Mouse (Mus musculus): ENCODE measurements at regions not wholly inside any gene's neighbourhood (a gene's known extent, or its start where the extent isn't known, plus 50 kb on each side); places are given as distances from the start of the nearest gene placed in this dataset.

- Histone ChIP-seq H3K36me3 (ENCODE audit: control insufficient read depth, insufficient read depth, low read length) (no peaks in the 10 kb centered on the region), H3K4me3 (ENCODE audit: control insufficient read depth in 1 of 2, insufficient read depth in 1 of 2, low read depth in 1 of 2, low read length in 2 of 2) (no peak overlapping the region), H3K4me2 (ENCODE audit: low read length) (no peak overlapping the region), H3K9ac (ENCODE audit: low read length) (no peak overlapping the region), H3K27ac (replicated peaks in 1 of 2; ENCODE audit: control insufficient read depth in 1 of 2, insufficient read depth in 1 of 2, low read depth in 2 of 2, low read length in 2 of 2) (no peak overlapping the region), H3K4me1 (ENCODE audit: control insufficient read depth in 2 of 2, insufficient read depth in 2 of 2, low read length in 2 of 2) (no peaks in the 10 kb centered on the region), H3K27me3 (ENCODE audit: control insufficient read depth, insufficient read depth, low read length) (no peaks in the 10 kb centered on the region), H3K9me3 (ENCODE audit: control insufficient read depth, low read length) (no peaks in the 10 kb centered on the region)
- ATAC-seq (ENCODE audit: insufficient number of reproducible peaks, insufficient read depth, low FRiP score, low read depth), result no peak
- 64% methylated on average over 6 of the region's 6 CpGs for WGBS
Observed at GRCm38 (mm10) chr4:21173789-21174188, 512.0 kb downstream of the Prdm13 start.

DNA sequence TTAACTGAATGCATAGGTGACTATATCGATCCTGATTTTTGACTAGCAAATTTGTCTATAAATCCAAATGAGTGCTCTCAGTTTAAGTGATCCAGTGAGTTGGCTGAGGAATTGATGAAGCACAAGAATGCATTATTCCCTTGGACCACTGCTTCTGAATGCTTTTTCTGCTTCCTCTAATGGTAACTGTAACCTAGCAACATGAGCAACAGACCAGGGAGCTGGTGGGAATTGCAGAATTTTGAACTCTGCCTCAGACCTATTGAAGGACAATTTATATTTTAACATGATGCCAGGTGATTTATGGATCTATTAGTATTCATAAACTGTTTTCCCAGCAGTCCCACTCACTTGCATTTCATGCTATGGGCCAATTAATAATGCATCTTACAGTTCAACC lies 512.7 kb downstream of the Prdm13 start:
- H3K27ac ChIP-seq (replicated peaks in 1 of 2; ENCODE audit: control insufficient read depth in 1 of 2, insufficient read depth in 1 of 2, low read depth in 2 of 2, low read length in 2 of 2), result no peak overlapping the region
- ATAC-seq (ENCODE audit: insufficient number of reproducible peaks, insufficient read depth, low FRiP score, low read depth), result no peak
- no peak overlapping the region for H3K4me3 ChIP-seq (ENCODE audit: control insufficient read depth in 1 of 2, insufficient read depth in 1 of 2, low read depth in 1 of 2, low read length in 2 of 2)
- H3K4me1 ChIP-seq (ENCODE audit: control insufficient read depth in 2 of 2, insufficient read depth in 2 of 2, low read length in 2 of 2), result no peaks in the 10 kb centered on the region
- no peak overlapping the region for H3K4me2 ChIP-seq (ENCODE audit: low read length)
- no peak overlapping the region for H3K9ac ChIP-seq (ENCODE audit: low read length)
- WGBS, result 80% methylated on average over 1 of the region's 1 CpGs
- H3K36me3 ChIP-seq (ENCODE audit: control insufficient read depth, insufficient read depth, low read length), result no peaks in the 10 kb centered on the region
- no peaks in the 10 kb centered on the region for H3K27me3 ChIP-seq (ENCODE audit: control insufficient read depth, insufficient read depth, low read length)
- no peaks in the 10 kb centered on the region for H3K9me3 ChIP-seq (ENCODE audit: control insufficient read depth, low read length)

DNA sequence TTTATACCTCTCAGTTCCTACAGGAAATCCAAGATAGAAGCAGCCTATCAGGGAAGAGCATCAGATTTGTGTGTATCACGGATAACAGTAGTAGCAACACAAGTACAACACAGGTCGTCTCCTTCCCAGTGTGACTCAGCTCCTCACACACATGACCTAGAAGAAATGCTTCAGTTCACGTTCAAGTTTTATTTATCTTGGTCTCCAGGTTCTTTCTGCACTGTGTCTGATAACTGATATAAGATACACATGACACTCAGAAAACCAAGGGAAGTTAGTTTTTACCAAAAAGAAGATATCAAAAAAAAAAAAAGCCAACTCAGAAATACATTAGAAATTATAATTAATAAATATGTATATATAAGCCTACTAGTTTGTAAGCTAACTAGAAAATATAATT lies 515.0 kb downstream of the Prdm13 start:
- Histone ChIP-seq H3K4me2 (ENCODE audit: low read length) (no peak overlapping the region), H3K27ac (replicated peaks in 1 of 2; ENCODE audit: control insufficient read depth in 1 of 2, insufficient read depth in 1 of 2, low read depth in 2 of 2, low read length in 2 of 2) (no peak overlapping the region), H3K36me3 (ENCODE audit: control insufficient read depth, insufficient read depth, low read length) (no peaks in the 10 kb centered on the region), H3K4me1 (ENCODE audit: control insufficient read depth in 2 of 2, insufficient read depth in 2 of 2, low read length in 2 of 2) (no peaks in the 10 kb centered on the region), H3K9me3 (ENCODE audit: control insufficient read depth, low read length) (no peaks in the 10 kb centered on the region), H3K4me3 (ENCODE audit: control insufficient read depth in 1 of 2, insufficient read depth in 1 of 2, low read depth in 1 of 2, low read length in 2 of 2) (no peak overlapping the region), H3K9ac (ENCODE audit: low read length) (no peak overlapping the region), H3K27me3 (ENCODE audit: control insufficient read depth, insufficient read depth, low read length) (no peaks in the 10 kb centered on the region)
- ATAC-seq (ENCODE audit: insufficient number of reproducible peaks, insufficient read depth, low FRiP score, low read depth), result no peak
- 70% methylated on average over 3 of the region's 3 CpGs for WGBS

DNA sequence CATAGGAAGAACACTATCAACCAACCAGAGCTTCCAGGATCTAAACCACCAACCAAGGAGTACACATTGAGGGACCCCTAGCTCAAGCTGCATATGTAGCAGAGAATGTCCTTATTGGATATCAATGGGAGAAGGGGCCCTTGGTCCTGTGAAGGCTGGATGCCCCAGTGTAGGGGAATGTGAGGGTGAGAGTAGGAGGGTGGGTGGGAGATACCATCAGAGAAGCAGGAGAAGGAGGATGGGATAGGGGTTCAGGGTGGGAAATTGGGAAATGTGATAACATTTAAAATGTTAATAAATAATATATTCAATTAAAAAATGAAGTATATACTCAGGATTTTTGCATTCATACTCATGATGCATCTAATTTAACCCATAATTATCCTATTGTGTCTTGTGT lies 523.6 kb downstream of the Prdm13 start:
- no peak overlapping the region for H3K27ac ChIP-seq (replicated peaks in 1 of 2; ENCODE audit: control insufficient read depth in 1 of 2, insufficient read depth in 1 of 2, low read depth in 2 of 2, low read length in 2 of 2)
- no peaks in the 10 kb centered on the region for H3K36me3 ChIP-seq (ENCODE audit: control insufficient read depth, insufficient read depth, low read length)
- H3K4me1 ChIP-seq (ENCODE audit: control insufficient read depth in 2 of 2, insufficient read depth in 2 of 2, low read length in 2 of 2), result no peaks in the 10 kb centered on the region
- H3K27me3 ChIP-seq (ENCODE audit: control insufficient read depth, insufficient read depth, low read length), result no peaks in the 10 kb centered on the region
- ATAC-seq (ENCODE audit: insufficient number of reproducible peaks, insufficient read depth, low FRiP score, low read depth), result no peak
- H3K9ac ChIP-seq (ENCODE audit: low read length), result no peak overlapping the region
- no peaks in the 10 kb centered on the region for H3K9me3 ChIP-seq (ENCODE audit: control insufficient read depth, low read length)
- H3K4me3 ChIP-seq (ENCODE audit: control insufficient read depth in 1 of 2, insufficient read depth in 1 of 2, low read depth in 1 of 2, low read length in 2 of 2), result no peak overlapping the region
- H3K4me2 ChIP-seq (ENCODE audit: low read length), result no peak overlapping the region

GRCm38 (mm10) chr4:21125892-21126291 lies 559.9 kb downstream of the Prdm13 start:
- no peak for ATAC-seq (ENCODE audit: insufficient number of reproducible peaks, insufficient read depth, low FRiP score, low read depth)
- no peak overlapping the region for H3K4me2 ChIP-seq (ENCODE audit: low read length)
- WGBS, result 80% methylated on average over 1 of the region's 1 CpGs
- H3K27me3 ChIP-seq (ENCODE audit: control insufficient read depth, insufficient read depth, low read length), result no peaks in the 10 kb centered on the region
- H3K4me1 ChIP-seq (ENCODE audit: control insufficient read depth in 2 of 2, insufficient read depth in 2 of 2, low read length in 2 of 2), result no peaks in the 10 kb centered on the region
- no peaks in the 10 kb centered on the region for H3K9me3 ChIP-seq (ENCODE audit: control insufficient read depth, low read length)
- H3K4me3 ChIP-seq (ENCODE audit: control insufficient read depth in 1 of 2, insufficient read depth in 1 of 2, low read depth in 1 of 2, low read length in 2 of 2), result no peak overlapping the region
- H3K27ac ChIP-seq (replicated peaks in 1 of 2; ENCODE audit: control insufficient read depth in 1 of 2, insufficient read depth in 1 of 2, low read depth in 2 of 2, low read length in 2 of 2), result no peak overlapping the region
- no peaks in the 10 kb centered on the region for H3K36me3 ChIP-seq (ENCODE audit: control insufficient read depth, insufficient read depth, low read length)
- no peak overlapping the region for H3K9ac ChIP-seq (ENCODE audit: low read length)

GRCm38 (mm10) chr4:21095741-21096140 lies 590.0 kb downstream of the Prdm13 start:
- H3K4me3 ChIP-seq (ENCODE audit: control insufficient read depth in 1 of 2, insufficient read depth in 1 of 2, low read depth in 1 of 2, low read length in 2 of 2), result no peak overlapping the region
- no peak for ATAC-seq (ENCODE audit: insufficient number of reproducible peaks, insufficient read depth, low FRiP score, low read depth)
- no peaks in the 10 kb centered on the region for H3K9me3 ChIP-seq (ENCODE audit: control insufficient read depth, low read length)
- H3K9ac ChIP-seq (ENCODE audit: low read length), result no peak overlapping the region
- 81% methylated on average over 1 of the region's 1 CpGs for WGBS
- H3K27ac ChIP-seq (replicated peaks in 1 of 2; ENCODE audit: control insufficient read depth in 1 of 2, insufficient read depth in 1 of 2, low read depth in 2 of 2, low read length in 2 of 2), result no peak overlapping the region
- no peaks in the 10 kb centered on the region for H3K4me1 ChIP-seq (ENCODE audit: control insufficient read depth in 2 of 2, insufficient read depth in 2 of 2, low read length in 2 of 2)
- H3K27me3 ChIP-seq (ENCODE audit: control insufficient read depth, insufficient read depth, low read length), result no peaks in the 10 kb centered on the region
- no peaks in the 10 kb centered on the region for H3K36me3 ChIP-seq (ENCODE audit: control insufficient read depth, insufficient read depth, low read length)
- H3K4me2 ChIP-seq (ENCODE audit: low read length), result no peak overlapping the region

GRCm38 (mm10) chr4:21070198-21070785 lies 615.5 kb downstream of the Prdm13 start:
- Histone ChIP-seq H3K4me1 (ENCODE audit: control insufficient read depth in 2 of 2, insufficient read depth in 2 of 2, low read length in 2 of 2) (no peaks in the 10 kb centered on the region), H3K36me3 (ENCODE audit: control insufficient read depth, insufficient read depth, low read length) (no peaks in the 10 kb centered on the region), H3K4me3 (ENCODE audit: control insufficient read depth in 1 of 2, insufficient read depth in 1 of 2, low read depth in 1 of 2, low read length in 2 of 2) (no peak overlapping the region), H3K27me3 (ENCODE audit: control insufficient read depth, insufficient read depth, low read length) (no peaks in the 10 kb centered on the region), H3K4me2 (ENCODE audit: low read length) (no peak overlapping the region), H3K9me3 (ENCODE audit: control insufficient read depth, low read length) (no peaks in the 10 kb centered on the region), H3K27ac (replicated peaks in 1 of 2; ENCODE audit: control insufficient read depth in 1 of 2, insufficient read depth in 1 of 2, low read depth in 2 of 2, low read length in 2 of 2) (no peak overlapping the region), H3K9ac (ENCODE audit: low read length) (no peak overlapping the region)
- no peak for ATAC-seq (ENCODE audit: insufficient number of reproducible peaks, insufficient read depth, low FRiP score, low read depth)
- WGBS, result 78% methylated on average over 3 of the region's 3 CpGs

All from heart, embryonic 14.5 days (tissue).